Mouse (Mus musculus): Measurements from ENCODE around the gene Lrp4.
A peak's percentile ranks its signal among the peaks of the same experiment; 100 is the strongest.

The Lrp4 gene

GRCm38 (mm10) chr2:91453231-91454075 is 3.9 kb upstream of the Lrp4 start:
- no peak for DNase-seq (ENCODE audit: low spot score in 2 of 2)

- no peak for DNase-seq (ENCODE audit: low spot score in 2 of 2)
Observed at GRCm38 (mm10) chr2:91454434-91454833, 2.9 kb upstream of the Lrp4 start.

- peak; percentile 33 to 40 for DNase-seq (ENCODE audit: low spot score in 2 of 2)
Observed at GRCm38 (mm10) chr2:91455826-91456225, 1.5 kb upstream of the Lrp4 start.

GRCm38 (mm10) chr2:91456491-91457100 is 715 bp upstream of the Lrp4 start:
- DNase-seq (ENCODE audit: low spot score in 2 of 2) = no peak

- DNase-seq (ENCODE audit: low spot score in 2 of 2) = no peak
Observed at GRCm38 (mm10) chr2:91457656-91458251, 443 bp downstream of the Lrp4 start.

- peak; percentile 65 for DNase-seq (ENCODE audit: low spot score in 2 of 2)
Observed at GRCm38 (mm10) chr2:91458252-91458672, 951 bp downstream of the Lrp4 start.

GRCm38 (mm10) chr2:91458673-91459391 is 1.5 kb downstream of the Lrp4 start:
- DNase-seq (ENCODE audit: low spot score in 2 of 2) = peak; percentile 40 to 47

GRCm38 (mm10) chr2:91460076-91460475 is 2.8 kb downstream of the Lrp4 start:
- no peak for DNase-seq (ENCODE audit: low spot score in 2 of 2)

GRCm38 (mm10) chr2:91460771-91461170 is 3.5 kb downstream of the Lrp4 start:
- DNase-seq (ENCODE audit: low spot score in 2 of 2) = no peak

GRCm38 (mm10) chr2:91461341-91461740 is 4.0 kb downstream of the Lrp4 start:
- DNase-seq (ENCODE audit: low spot score in 2 of 2) = peak; percentile 39 to 44

GRCm38 (mm10) chr2:91462196-91462595 is 4.9 kb downstream of the Lrp4 start:
- DNase-seq (ENCODE audit: low spot score in 2 of 2) = no peak

GRCm38 (mm10) chr2:91462681-91463080 is 5.4 kb downstream of the Lrp4 start:
- DNase-seq (ENCODE audit: low spot score in 2 of 2) = no peak

- no peak for DNase-seq (ENCODE audit: low spot score in 2 of 2)
Observed at GRCm38 (mm10) chr2:91465934-91466333, 8.6 kb downstream of the Lrp4 start.

GRCm38 (mm10) chr2:91467613-91468012 is 10.3 kb downstream of the Lrp4 start:
- DNase-seq (ENCODE audit: low spot score in 2 of 2) = no peak

GRCm38 (mm10) chr2:91470055-91470647 is 12.8 kb downstream of the Lrp4 start:
- no peak for DNase-seq (ENCODE audit: low spot score in 2 of 2)

- DNase-seq (ENCODE audit: low spot score in 2 of 2) = no peak
Observed at GRCm38 (mm10) chr2:91474358-91474757, 17.0 kb downstream of the Lrp4 start.

- DNase-seq (ENCODE audit: low spot score in 2 of 2) = peak; percentile 24 to 35
Observed at GRCm38 (mm10) chr2:91475791-91476190, 18.5 kb downstream of the Lrp4 start.

- DNase-seq (ENCODE audit: low spot score in 2 of 2) = peak; percentile 70 to 76
Observed at GRCm38 (mm10) chr2:91476251-91476661, 18.9 kb downstream of the Lrp4 start.

GRCm38 (mm10) chr2:91476841-91477240 is 19.5 kb downstream of the Lrp4 start:
- DNase-seq (ENCODE audit: low spot score in 2 of 2) = no peak

GRCm38 (mm10) chr2:91480399-91480801 is 23.1 kb downstream of the Lrp4 start:
- DNase-seq (ENCODE audit: low spot score in 2 of 2) = no peak

GRCm38 (mm10) chr2:91480805-91481514 is 23.6 kb downstream of the Lrp4 start:
- peak; percentile 49 to 70 for DNase-seq (ENCODE audit: low spot score in 2 of 2)

Measured in heart, adult 9 months (tissue).